Mouse (Mus musculus) ovary, postnatal 10 days (tissue): Measurements from ENCODE around the gene Map4k5.

Experiments
- DNase-seq: peaks from one replicate; pipeline ENCODE4 v3.0.0; 2022; ENCODE audit warnings: low spot score

Map4k5 gene

GRCm38 (mm10) chr12:69783247-69784025 lies 109.6 kb downstream of the Map4k5 start:
- DNase-seq, result no peak

- DNase-seq, result no peak
Measured at GRCm38 (mm10) chr12:69781935-69782650, 110.9 kb downstream of the Map4k5 start.

- no peak for DNase-seq
Measured at GRCm38 (mm10) chr12:69781480-69781879, 111.5 kb downstream of the Map4k5 start.

GRCm38 (mm10) chr12:69777957-69778356 lies 115.0 kb downstream of the Map4k5 start:
- no peak for DNase-seq

DNA sequence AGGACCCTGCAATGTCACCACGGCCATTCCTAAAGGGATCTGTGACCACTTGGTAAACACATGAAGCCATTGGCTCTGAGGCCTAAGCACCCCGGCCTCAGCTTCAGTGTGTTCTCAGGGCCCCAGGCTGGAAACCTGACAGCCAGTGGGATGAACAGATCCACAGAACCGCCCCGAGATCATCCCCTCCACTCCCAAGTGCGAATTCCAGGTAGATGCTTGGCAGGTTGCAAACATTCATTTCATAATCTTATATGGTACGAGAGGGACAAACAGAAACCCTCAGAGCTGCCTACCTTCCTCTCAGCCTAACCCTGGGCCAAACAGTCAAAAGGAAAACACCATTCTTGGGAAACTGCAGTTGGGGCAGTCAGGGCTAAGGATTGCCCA lies 115.7 kb downstream of the Map4k5 start:
- no peak for DNase-seq

DNA sequence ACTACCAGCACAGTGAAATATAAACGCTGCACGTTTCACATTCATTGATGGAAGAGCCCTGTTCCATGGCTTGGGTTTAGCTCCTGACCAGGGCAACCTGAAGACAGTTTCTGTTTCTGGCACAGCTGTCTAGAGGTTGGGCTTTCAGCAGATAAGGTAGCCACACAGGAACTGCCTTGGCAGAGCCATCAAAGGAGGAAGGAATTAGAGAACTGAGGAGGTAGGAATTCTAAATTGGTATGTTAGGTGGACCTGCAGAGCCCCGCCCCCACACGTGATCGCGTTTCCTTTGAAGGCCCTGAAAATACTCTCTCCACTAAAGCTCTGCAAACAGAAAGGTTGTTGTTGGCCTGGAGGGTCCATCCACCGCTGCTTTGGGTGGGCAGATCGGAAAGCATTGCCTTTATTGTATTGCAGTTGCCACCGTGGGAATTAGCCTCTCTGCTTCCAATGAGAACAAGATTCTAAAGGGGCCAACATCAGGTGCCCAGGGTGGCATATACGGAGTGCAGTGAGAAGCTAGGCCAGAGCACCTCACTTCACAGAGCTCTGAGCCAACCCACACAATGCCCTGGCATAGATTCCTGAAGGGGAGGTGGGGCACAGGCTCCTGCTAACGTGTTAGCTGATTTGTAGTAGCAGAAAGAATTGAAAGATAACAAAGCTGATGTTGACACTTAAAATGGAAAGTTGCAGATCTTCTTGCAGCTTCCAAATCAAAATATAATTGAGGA lies 116.2 kb downstream of the Map4k5 start:
- no peak for DNase-seq

GRCm38 (mm10) chr12:69768841-69769240 lies 124.2 kb downstream of the Map4k5 start:
- DNase-seq, result no peak

- DNase-seq, result no peak
Measured at GRCm38 (mm10) chr12:69767476-69768258, 125.3 kb downstream of the Map4k5 start.

DNA sequence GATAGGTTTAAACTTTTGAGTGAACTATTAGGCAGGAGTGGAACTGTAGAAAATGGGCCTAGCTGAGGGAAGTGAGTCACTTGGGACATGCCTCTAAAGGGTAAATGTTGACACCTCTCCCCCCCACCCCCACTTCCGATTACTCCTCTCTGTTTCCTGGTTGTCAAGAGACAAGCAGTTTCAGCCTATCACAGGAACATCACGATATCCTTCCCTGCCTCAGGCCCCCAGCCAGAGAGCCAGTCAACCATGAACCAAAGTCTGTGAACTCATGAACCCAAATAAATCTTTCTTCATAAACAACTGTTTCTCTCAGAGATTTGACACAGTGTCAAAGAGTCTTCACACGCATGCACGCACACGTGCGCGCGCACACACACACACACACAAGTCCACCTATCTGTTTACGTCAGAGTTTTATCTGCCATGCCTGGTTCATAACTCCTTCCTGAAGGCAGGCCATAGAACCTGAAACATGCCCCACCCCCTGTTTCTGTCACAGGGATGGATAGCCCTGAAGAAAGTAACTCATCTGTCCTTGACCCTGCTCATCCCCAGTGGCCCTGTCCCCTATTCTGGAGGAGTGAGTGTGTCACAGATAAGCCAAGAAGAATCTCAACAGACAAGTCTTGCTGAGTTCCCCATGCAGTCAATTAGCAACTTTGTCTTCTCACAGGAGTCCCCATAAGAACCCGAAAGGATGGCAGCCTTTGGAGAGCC lies 126.7 kb downstream of the Map4k5 start:
- DNase-seq, result no peak

DNA sequence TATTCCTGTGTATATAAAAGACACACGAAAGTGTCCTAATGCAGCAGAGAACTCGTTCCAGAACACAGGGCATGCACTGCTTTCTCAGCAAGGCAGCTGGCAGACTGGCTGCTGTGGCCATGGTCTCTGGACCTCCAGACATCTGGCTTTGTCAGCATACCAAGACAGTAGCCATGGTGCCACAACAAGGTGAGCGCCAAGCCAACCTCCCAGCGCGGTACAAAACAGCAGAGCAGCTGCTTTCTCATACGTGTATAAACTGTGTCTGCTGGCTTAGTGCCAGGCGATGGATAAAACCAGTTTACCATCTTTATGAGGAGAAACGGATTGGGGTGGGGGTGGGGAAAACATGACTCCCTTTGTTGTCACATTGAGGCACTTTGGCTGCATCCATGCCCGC lies 127.5 kb downstream of the Map4k5 start:
- DNase-seq, result no peak

DNA sequence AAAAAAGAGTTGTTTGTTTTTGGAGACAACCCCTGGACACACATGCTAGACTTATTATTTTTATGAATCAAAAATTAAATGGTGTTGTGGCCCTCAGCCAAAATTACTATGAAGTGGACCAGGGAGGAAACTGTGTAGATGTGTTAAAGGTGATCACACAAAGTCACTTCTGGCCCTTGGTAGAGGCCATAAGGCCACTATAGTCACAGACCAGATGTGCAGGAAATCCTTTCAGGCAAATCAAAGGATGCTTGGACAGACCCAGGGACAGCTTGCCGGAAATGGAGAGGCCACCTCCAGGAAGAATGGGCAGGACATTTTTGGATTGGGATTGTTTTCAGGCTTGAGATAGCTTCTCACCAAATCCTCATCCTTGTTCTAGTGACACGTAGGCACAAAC lies 131.4 kb downstream of the Map4k5 start:
- DNase-seq, result no peak

DNA sequence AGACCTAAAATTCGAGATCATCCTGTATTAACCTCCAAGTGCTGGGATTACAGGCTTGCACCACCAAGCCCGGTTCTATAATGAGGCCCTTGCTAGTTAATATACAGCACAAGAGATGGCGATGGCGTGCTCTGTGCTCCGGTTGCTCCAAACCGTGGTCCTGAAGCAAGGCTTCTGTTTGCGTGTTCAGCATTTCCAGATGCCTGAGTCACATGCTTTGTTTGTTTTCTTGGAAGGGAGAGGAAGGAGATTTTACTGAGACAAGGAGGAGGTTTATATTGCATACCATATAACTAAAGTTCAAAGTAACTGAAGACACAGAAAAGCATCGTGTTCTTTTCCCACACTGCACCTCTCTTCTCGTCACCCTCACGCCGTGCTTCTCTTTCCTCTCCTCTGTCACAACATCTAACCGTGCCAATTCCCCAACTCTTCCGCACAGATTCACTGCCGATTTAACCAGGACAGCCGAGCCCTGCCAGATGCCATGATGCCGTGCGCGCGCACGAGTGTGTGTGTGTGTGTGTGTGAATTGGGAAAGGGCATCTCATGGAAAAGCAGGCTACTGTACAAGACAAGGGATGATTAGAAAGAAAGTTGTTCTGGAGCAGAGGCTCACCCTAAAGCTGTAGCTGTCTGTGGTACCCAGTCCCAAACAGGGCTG lies 132.1 kb downstream of the Map4k5 start:
- no peak for DNase-seq

- no peak for DNase-seq
Measured at GRCm38 (mm10) chr12:69760014-69760413, 133.0 kb downstream of the Map4k5 start.

- DNase-seq, result no peak
Measured at GRCm38 (mm10) chr12:69759267-69759885, 133.6 kb downstream of the Map4k5 start.

- DNase-seq, result no peak
Measured at GRCm38 (mm10) chr12:69758221-69759185, 134.5 kb downstream of the Map4k5 start.

DNA sequence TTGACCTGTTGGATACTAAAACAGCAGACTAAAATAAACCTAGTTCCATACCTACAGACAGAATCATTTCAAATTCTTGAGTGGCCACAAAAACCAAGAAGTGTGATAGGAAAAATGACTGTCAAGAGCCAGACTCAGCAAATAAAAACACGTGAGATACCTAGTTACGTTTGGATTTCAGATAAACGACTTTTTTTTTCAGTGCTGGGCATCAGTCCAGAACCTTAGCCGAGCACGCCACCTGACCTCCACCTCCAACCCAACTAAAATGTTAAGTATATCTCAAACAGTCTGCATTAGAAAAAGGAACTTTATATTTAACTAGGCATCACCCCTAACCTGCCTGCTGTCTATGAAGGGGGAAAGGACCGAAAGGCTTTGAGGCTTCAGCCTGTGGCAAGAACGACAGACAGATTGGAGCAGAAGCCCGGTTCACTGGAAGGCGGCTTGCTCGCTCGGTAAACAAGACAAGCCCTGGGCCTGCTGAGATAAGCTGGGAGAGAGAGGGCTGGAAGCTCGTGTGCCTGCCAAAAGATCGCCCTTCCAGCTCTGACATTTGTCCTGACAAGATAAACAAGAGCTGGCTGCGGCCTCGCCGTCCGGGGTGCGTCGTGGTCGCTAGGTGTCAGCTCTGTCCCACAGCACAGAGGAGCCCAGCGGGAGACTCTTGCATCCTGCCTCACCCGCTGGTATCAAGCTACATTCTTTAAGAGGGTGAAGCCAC lies 135.4 kb downstream of the Map4k5 start:
- DNase-seq, result peak; percentile 60

- DNase-seq, result no peak
Measured at GRCm38 (mm10) chr12:69756015-69756414, 137.0 kb downstream of the Map4k5 start.

- no peak for DNase-seq
Measured at GRCm38 (mm10) chr12:69753936-69754335, 139.1 kb downstream of the Map4k5 start.
